Mouse (Mus musculus): ENCODE data around the gene Fam213b. TPM values are rescaled to one million over a fixed set of nuclear protein-coding genes. Genes with fewer than 3 reads are reported as not detected.

Gene Fam213b
- polyA plus RNA-seq, 1 experiment: 11.8 TPM

DNA sequence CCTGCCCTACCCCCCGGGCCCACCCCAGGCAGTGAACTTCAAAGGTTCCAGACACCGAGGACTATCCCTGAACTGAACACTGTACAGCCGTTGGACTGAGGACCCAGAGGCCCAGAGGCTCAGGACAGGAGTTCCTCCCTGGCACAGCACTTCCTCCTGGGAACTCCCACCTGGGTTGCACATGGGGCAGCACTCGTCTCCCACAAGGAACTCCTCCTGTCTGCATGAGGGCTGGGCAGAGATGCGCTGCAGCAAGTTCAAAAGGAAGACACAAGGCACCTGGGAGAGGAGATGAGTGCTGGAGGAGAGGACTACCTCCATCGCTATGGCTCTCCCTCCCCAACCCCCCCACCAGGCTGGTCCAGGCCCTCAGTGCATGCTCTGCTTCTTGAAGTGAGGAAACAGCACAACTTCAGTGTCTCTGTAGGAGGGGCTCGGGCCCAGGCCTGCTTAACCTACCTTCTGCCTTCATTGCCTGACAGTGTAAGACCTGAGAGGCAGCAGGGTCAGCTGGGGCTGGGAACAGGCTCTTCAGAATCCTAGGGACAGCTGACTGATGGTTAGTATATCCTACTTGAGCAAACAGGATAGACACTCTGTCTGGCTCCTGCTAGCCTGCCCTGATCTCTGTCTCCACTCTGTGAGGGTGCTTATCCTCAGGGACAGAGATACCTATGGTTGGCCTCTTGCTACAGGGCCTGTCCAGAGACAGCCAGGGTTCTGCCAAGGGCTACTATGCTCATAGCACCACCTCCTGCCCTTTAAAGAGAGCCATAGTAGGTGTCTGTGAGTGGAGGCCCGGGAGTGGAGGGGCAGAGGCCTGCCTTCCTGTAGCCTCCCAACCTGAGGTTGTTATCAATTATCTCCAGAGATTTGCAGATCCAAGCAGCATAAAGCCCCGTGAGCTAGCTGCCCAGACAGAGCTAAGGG lies 28.3 kb upstream of the Fam213b start:
- TF ChIP-seq CTCF (IDR thresholded peaks at IDR 0.05; ENCODE audit: low read depth, low read length) (no peak), POLR2A (IDR thresholded peaks at IDR 0.05; ENCODE audit: insufficient read depth, low read length) (no peak), EP300 (IDR thresholded peaks at IDR 0.05; ENCODE audit: insufficient read depth, low read depth, low read length) (no peak)
- no peak overlapping the region for H3K4me3 ChIP-seq (ENCODE audit: low read depth, low read length)
- no peaks in the 10 kb centered on the region for H3K9me3 ChIP-seq (replicated peaks; ENCODE audit: control insufficient read depth, insufficient read depth, low read length, poor library complexity, severe bottlenecking)
- no peaks in the 10 kb centered on the region for H3K27me3 ChIP-seq (ENCODE audit: control insufficient read depth, insufficient read depth, low read length, poor library complexity, severe bottlenecking)
- H3K4me1 ChIP-seq (ENCODE audit: control insufficient read depth, insufficient read depth, low read length): no peaks in the 10 kb centered on the region
- H3K27ac ChIP-seq (ENCODE audit: insufficient read depth, low read length): no peak overlapping the region
- H3K36me3 ChIP-seq (ENCODE audit: control insufficient read depth, insufficient read depth, low read length, poor library complexity, severe bottlenecking): no peaks in the 10 kb centered on the region
- H3K9ac ChIP-seq (ENCODE audit: low read depth, poor library complexity, severe bottlenecking): no peak overlapping the region

DNA sequence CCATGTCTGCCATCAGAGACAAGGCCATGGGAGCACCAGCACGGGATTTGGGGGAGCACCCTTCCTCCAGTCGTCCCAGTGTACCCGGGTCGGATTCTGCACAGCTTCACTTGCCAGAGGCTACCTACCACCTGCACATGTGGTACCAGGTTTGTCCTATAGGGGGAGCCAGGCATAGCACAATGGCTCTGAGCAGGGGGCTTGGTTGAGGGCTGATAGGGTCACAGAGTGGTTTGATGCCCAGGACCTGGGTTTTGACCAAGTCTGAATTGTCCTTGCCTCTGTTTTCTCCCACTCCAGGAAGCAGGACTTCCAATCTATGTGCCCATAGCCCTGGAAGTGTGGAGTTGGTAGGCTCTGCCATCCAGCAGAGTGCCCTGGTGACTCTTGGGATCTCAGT lies 26.5 kb upstream of the Fam213b start:
- Histone ChIP-seq H3K9me3 (replicated peaks; ENCODE audit: control insufficient read depth, insufficient read depth, low read length, poor library complexity, severe bottlenecking) (no peaks in the 10 kb centered on the region), H3K9ac (ENCODE audit: low read depth, poor library complexity, severe bottlenecking) (no peak overlapping the region), H3K27ac (ENCODE audit: insufficient read depth, low read length) (no peak overlapping the region), H3K4me3 (ENCODE audit: low read depth, low read length) (no peak overlapping the region), H3K36me3 (ENCODE audit: control insufficient read depth, insufficient read depth, low read length, poor library complexity, severe bottlenecking) (no peaks in the 10 kb centered on the region), H3K27me3 (ENCODE audit: control insufficient read depth, insufficient read depth, low read length, poor library complexity, severe bottlenecking) (no peaks in the 10 kb centered on the region), H3K4me1 (ENCODE audit: control insufficient read depth, insufficient read depth, low read length) (no peaks in the 10 kb centered on the region)
- no peak for TF ChIP-seq EP300 (IDR thresholded peaks at IDR 0.05; ENCODE audit: insufficient read depth, low read depth, low read length)
- TF ChIP-seq CTCF (IDR thresholded peaks at IDR 0.05; ENCODE audit: low read depth, low read length): peak; percentile 66

DNA sequence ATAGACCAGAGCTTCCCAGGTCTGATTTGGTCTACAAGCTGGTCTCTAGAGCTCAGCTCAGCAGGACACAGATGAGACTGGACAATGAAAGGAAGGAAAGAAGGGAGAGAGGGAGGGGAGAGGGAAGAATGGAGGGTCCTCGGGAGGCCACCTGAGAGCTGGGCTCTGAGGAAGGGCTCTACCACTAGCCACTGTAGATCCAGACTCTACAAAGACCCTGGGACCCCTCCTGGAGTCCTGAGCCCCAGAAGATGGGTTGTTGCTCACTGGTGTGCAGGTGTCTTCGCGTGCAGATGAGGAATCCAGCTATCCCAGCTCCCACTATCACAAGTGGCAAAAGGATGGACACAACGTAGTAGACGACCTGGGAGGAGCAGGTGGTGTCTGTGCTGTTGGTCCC lies 24.0 kb upstream of the Fam213b start:
- H3K4me1 ChIP-seq (ENCODE audit: control insufficient read depth, insufficient read depth, low read length): no peaks in the 10 kb centered on the region
- H3K4me3 ChIP-seq (ENCODE audit: low read depth, low read length): no peak overlapping the region
- TF ChIP-seq POLR2A (IDR thresholded peaks at IDR 0.05; ENCODE audit: insufficient read depth, low read length) (no peak), CTCF (IDR thresholded peaks at IDR 0.05; ENCODE audit: low read depth, low read length) (no peak), EP300 (IDR thresholded peaks at IDR 0.05; ENCODE audit: insufficient read depth, low read depth, low read length) (no peak)
- H3K9ac ChIP-seq (ENCODE audit: low read depth, poor library complexity, severe bottlenecking): no peak overlapping the region
- H3K27ac ChIP-seq (ENCODE audit: insufficient read depth, low read length): no peak overlapping the region
- H3K27me3 ChIP-seq (ENCODE audit: control insufficient read depth, insufficient read depth, low read length, poor library complexity, severe bottlenecking): no peaks in the 10 kb centered on the region
- H3K36me3 ChIP-seq (ENCODE audit: control insufficient read depth, insufficient read depth, low read length, poor library complexity, severe bottlenecking): no peaks in the 10 kb centered on the region
- H3K9me3 ChIP-seq (replicated peaks; ENCODE audit: control insufficient read depth, insufficient read depth, low read length, poor library complexity, severe bottlenecking): no peaks in the 10 kb centered on the region

DNA sequence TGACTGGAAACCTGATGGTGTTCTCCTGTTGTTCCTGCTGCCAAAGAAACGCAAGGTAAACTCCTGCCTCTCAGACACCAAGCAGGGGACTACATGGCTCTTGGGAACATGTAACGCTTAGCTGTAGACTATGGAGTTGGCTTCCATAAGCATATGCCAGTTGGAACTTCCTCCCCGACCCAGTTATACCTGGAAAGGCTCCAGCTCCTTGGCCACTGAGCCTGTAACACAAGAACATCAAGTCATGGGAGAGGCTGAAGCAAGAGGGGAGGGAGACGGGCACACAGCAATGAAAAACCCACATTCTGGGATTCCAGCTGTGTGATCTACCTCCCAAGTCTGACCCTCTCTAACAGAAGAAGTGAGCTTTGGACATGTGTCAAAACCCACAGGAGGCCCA lies 23.4 kb upstream of the Fam213b start:
- no peak overlapping the region for H3K9ac ChIP-seq (ENCODE audit: low read depth, poor library complexity, severe bottlenecking)
- no peak for TF ChIP-seq POLR2A (IDR thresholded peaks at IDR 0.05; ENCODE audit: insufficient read depth, low read length)
- TF ChIP-seq CTCF (IDR thresholded peaks at IDR 0.05; ENCODE audit: low read depth, low read length): no peak
- no peak for TF ChIP-seq EP300 (IDR thresholded peaks at IDR 0.05; ENCODE audit: insufficient read depth, low read depth, low read length)
- H3K36me3 ChIP-seq (ENCODE audit: control insufficient read depth, insufficient read depth, low read length, poor library complexity, severe bottlenecking): no peaks in the 10 kb centered on the region
- no peaks in the 10 kb centered on the region for H3K9me3 ChIP-seq (replicated peaks; ENCODE audit: control insufficient read depth, insufficient read depth, low read length, poor library complexity, severe bottlenecking)
- no peak overlapping the region for H3K4me3 ChIP-seq (ENCODE audit: low read depth, low read length)
- no peaks in the 10 kb centered on the region for H3K4me1 ChIP-seq (ENCODE audit: control insufficient read depth, insufficient read depth, low read length)
- H3K27ac ChIP-seq (ENCODE audit: insufficient read depth, low read length): no peak overlapping the region
- H3K27me3 ChIP-seq (ENCODE audit: control insufficient read depth, insufficient read depth, low read length, poor library complexity, severe bottlenecking): no peaks in the 10 kb centered on the region

DNA sequence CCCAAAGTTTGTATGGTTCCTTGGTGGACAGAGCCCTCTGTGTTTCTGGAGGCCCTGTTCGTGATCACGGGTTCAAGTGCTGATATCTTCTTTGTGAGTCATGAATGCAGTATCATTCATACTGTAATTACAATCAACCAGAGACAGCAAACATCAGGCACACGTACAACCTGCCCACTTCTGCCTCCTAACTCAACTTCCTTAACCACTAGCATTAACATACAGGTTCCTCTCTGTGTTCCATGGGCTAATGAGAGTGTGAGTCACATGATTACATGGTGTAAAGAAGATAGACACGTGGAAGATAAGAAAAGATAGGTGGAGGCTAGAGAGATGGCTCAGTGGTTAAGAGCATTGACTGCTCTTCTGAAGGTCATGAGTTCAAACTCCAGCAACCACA lies 17.7 kb upstream of the Fam213b start:
- H3K4me1 ChIP-seq (ENCODE audit: control insufficient read depth, insufficient read depth, low read length): no peaks in the 10 kb centered on the region
- TF ChIP-seq POLR2A (IDR thresholded peaks at IDR 0.05; ENCODE audit: insufficient read depth, low read length) (no peak), EP300 (IDR thresholded peaks at IDR 0.05; ENCODE audit: insufficient read depth, low read depth, low read length) (no peak), CTCF (IDR thresholded peaks at IDR 0.05; ENCODE audit: low read depth, low read length) (no peak)
- no peaks in the 10 kb centered on the region for H3K36me3 ChIP-seq (ENCODE audit: control insufficient read depth, insufficient read depth, low read length, poor library complexity, severe bottlenecking)
- H3K9ac ChIP-seq (ENCODE audit: low read depth, poor library complexity, severe bottlenecking): no peak overlapping the region
- H3K4me3 ChIP-seq (ENCODE audit: low read depth, low read length): no peak overlapping the region
- H3K9me3 ChIP-seq (replicated peaks; ENCODE audit: control insufficient read depth, insufficient read depth, low read length, poor library complexity, severe bottlenecking): no peaks in the 10 kb centered on the region
- no peak overlapping the region for H3K27ac ChIP-seq (ENCODE audit: insufficient read depth, low read length)
- H3K27me3 ChIP-seq (ENCODE audit: control insufficient read depth, insufficient read depth, low read length, poor library complexity, severe bottlenecking): no peaks in the 10 kb centered on the region

DNA sequence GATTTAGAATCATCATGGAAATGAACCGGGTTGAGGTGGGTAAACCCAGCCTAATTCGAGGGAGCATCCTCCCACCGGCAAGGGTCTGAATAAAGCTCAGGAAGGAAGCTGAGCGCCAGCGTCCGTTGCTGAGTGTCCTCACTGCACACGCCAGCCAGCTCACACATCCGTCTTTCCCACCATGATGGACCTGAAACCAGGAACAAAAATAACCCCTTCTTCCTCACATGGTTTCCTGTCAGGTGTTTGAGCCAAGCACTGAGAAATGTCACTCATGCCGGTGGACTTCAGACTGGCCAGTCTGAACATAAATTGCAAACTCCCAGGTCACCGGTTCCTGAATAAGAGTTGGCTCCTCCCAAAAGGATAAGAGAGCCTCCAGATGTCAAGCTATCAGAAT lies 16.4 kb upstream of the Fam213b start:
- H3K9me3 ChIP-seq (replicated peaks; ENCODE audit: control insufficient read depth, insufficient read depth, low read length, poor library complexity, severe bottlenecking): no peaks in the 10 kb centered on the region
- no peak for TF ChIP-seq CTCF (IDR thresholded peaks at IDR 0.05; ENCODE audit: low read depth, low read length)
- TF ChIP-seq POLR2A (IDR thresholded peaks at IDR 0.05; ENCODE audit: insufficient read depth, low read length): no peak
- no peak for TF ChIP-seq EP300 (IDR thresholded peaks at IDR 0.05; ENCODE audit: insufficient read depth, low read depth, low read length)

More for the DNA sequence above, 16.4 kb upstream of the Fam213b start:
- no peak overlapping the region for H3K4me3 ChIP-seq (ENCODE audit: low read depth, low read length)
- H3K9ac ChIP-seq (ENCODE audit: low read depth, poor library complexity, severe bottlenecking): no peak overlapping the region
- H3K36me3 ChIP-seq (ENCODE audit: control insufficient read depth, insufficient read depth, low read length, poor library complexity, severe bottlenecking): no peaks in the 10 kb centered on the region
- no peaks in the 10 kb centered on the region for H3K27me3 ChIP-seq (ENCODE audit: control insufficient read depth, insufficient read depth, low read length, poor library complexity, severe bottlenecking)
- H3K4me1 ChIP-seq (ENCODE audit: control insufficient read depth, insufficient read depth, low read length): no peaks in the 10 kb centered on the region
- H3K27ac ChIP-seq (ENCODE audit: insufficient read depth, low read length): no peak overlapping the region

Measured in ES-Bruce4 (cell line).